Mouse (Mus musculus) B cell, adult 2 months (primary cell): ENCODE data around the gene Olfr1164.

Experiments used
- DNase-seq, 2 experiments: peaks; one replicate each; pipeline ENCODE4 v3.0.0; 2022

The Olfr1164 gene

DNA sequence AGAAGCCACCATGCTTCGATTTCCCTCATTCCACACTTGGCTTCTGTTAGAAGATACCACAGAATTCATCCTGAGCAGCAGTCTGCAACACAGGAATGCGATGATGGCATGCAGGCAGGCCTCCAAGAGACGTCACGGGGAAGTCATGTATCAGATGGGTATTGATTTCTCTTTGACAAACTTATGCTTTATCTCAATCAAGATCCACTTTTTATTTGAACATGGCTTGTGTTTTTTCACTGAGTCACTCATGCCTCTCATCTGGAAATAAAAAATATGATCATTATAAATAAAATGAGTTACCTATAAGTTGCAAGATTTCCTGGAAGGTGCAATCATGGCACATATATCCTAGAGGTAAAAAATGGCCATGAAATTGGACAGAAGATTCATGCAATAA, at the start of gene Olfr1164:
Olfr1164 (minus strand) TSS at position 101 of the 400 bp plus-strand sequence.
- no peak for DNase-seq

DNA sequence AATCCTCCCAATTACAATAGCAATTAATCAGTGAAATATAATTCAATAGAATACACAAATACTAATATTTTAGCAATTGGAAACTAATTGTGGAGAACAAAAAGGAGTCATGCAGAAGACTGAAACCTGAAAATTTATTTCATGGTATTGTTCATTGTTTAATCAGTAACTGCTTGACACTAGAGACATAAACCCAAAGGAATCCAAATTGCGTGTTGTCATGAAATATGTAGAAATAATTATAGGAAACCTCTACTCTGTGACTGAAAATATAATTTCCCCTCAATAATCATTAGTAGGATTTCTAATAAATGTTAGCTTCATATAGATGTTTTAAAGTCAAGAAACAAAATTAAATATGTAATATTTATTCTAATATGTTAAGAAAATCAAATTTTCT, 34.4 kb upstream of the Olfr1164 start, which contains the start of gene Olfr1166:
Olfr1166 (minus strand) TSS at position 101 of the 400 bp plus-strand sequence.
- DNase-seq = no peak

DNA sequence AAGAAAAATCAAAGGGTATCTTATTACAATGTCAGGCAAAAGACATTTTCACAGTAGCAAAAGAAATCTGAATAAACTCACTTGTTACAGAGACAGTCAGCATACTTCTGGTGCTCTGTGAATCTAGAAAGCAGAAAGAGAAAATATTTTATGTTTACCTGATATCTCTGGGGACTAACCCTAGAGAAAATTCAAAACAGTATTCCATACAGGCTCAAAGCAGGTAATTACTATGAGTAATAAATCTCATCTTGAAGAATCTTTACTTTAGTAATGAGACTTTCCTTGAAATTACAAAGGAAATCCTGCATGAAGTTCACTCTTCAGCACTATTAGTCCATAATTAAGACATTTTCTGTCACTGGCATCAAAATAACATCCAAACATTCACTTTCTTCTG, 22.0 kb downstream of the Olfr1164 start, which contains the start of gene Olfr1163:
Olfr1163 (minus strand) TSS at position 101 of the 400 bp plus-strand sequence.
- no peak for DNase-seq

DNA sequence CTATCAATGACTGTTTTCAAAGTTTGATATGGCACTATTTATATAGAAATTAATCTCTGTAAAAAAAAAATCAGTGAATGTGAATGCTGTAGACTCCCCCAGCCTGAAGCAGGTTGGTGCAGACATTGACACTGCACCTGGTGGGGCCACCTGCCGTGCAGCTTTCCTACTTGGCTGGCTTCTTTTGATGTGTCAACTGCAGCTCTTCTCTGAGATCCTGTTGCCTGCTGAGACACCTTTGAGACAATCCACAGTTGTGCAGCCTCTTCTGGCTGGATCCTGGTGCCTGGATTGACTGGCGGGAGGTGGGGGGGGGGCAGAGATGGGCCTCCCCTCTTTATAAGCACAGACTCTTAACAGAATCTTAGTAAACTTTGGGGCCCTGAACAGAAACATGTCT, 30.2 kb downstream of the Olfr1164 start:
- DNase-seq = no peak

DNA sequence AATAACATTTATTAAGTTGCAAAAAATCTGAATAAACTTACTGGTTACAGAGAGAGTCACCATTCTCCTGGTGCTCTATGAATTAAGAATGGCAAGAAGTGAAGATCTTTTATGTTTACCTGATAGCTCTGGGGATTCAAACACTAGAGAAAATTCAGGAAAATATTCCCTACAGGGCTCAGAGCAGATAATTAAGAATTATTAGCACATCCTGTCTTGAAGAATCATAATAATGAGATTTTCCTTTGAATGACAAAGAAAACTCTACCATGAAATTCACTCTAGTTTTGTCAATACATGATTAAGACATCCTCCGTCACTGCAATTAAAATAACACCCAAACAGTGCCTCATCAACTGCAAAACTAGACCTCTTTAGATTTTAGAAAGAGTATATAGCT, 42.7 kb downstream of the Olfr1164 start, which contains the start of gene Olfr1162:
Olfr1162 (minus strand) TSS at position 101 of the 400 bp plus-strand sequence.
- DNase-seq = no peak
